Mouse (Mus musculus) intestine, embryonic 16.5 days (tissue): ENCODE data around the gene Asb13. TPM values are rescaled to one million over a fixed set of nuclear protein-coding genes. Genes with fewer than 3 reads are reported as not detected.

Source experiments
- ATAC-seq: fragments of 200-750 bp; cut with Nextera tagmentation; 2 replicates; pipeline ENCODE4 v1.8.0; 2017; ENCODE audit warnings: moderate TSS enrichment, moderate library complexity
- H3K27ac ChIP-seq: fragments of 300-500 bp; sonication (generic); 2 replicates; pipeline ENCODE4 v1.5.1; 2014; ENCODE audit warnings: mild to moderate bottlenecking, low read length
- H3K27me3 ChIP-seq: fragments of 300-500 bp; sonication (generic); replicated peaks from 2 replicates; pipeline ENCODE4 v1.6.1; 2014; ENCODE audit warnings: low read length, control low read depth, mixed read lengths; ENCODE audit not compliant: control insufficient read depth, insufficient read depth
- H3K36me3 ChIP-seq: fragments of 300-500 bp; sonication (generic); 2 replicates; pipeline ENCODE4 v1.6.1; 2014; ENCODE audit warnings: low read length, control low read depth; ENCODE audit not compliant: control insufficient read depth, insufficient read depth
- H3K4me1 ChIP-seq: fragments of 300-500 bp; sonication (generic); 2 replicates; pipeline ENCODE4 v1.6.1; 2014; ENCODE audit warnings: low read length, control low read depth, mixed read lengths; ENCODE audit not compliant: control insufficient read depth, insufficient read depth
- H3K4me2 ChIP-seq: fragments of 300-500 bp; sonication (generic); 2 replicates; pipeline ENCODE4 v1.6.1; 2014; ENCODE audit warnings: low read depth, low read length, control low read depth
- H3K4me3 ChIP-seq: fragments of 300-500 bp; sonication (generic); 2 replicates; pipeline ENCODE4 v1.5.1; 2014; ENCODE audit warnings: mild to moderate bottlenecking, low read length
- H3K9ac ChIP-seq: fragments of 300-500 bp; sonication (generic); 2 replicates; pipeline ENCODE4 v1.6.1; 2014; ENCODE audit warnings: low read depth, low read length
- H3K9me3 ChIP-seq: fragments of 300-500 bp; sonication (generic); 2 replicates; pipeline ENCODE4 v1.6.1; 2016; ENCODE audit warnings: low read length, control low read depth; ENCODE audit not compliant: control insufficient read depth
- WGBS: fragments of 180-500 bp; shearing (Covaris S2); extraction: QIAGEN DNeasy Blood & Tissue Kit; methylation state at CpG from one replicate; pipeline ENCODE4 v1.1.7; 2014; 5-methylcytosine and 5-hydroxymethylcytosine counted together
- polyA plus RNA-seq: library from polyadenylated mRNA; unstranded; fragments of >200 nt; fragmentation: Nextera tagmentation; extraction: Ambion mirVana; gene quantifications from 2 replicates; pipeline ENCODE4 v1.2.1, GENCODE M21; 2015

Gene Asb13
- polyA plus RNA-seq, 1 experiment from 2014 or later = 6.8 TPM

DNA sequence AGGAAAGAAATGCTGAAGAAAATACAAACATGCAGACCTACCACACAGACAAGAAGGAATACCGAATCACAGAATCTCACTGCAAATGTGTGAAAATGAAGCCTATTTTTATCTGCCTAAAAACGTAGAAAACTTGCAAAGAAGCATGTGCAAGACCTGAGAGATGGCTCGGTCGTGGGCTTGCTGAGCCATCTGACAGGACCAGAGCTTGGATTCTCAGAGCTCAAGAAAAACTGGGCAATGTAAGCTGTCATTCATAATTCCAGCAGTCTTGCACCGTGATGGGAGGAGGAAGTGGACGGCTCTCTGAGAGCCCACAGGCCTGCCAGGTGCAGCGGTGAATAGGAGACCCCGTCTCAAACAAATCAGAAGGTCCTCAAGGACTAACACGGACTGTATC is 1.3 kb upstream of the Asb13 start:
- H3K27ac ChIP-seq = no peak overlapping the region
- H3K27me3 ChIP-seq = no peaks in the 10 kb centered on the region
- H3K9me3 ChIP-seq = no peaks in the 10 kb centered on the region
- no peak for ATAC-seq
- 0 out of 2 replicates have a peak, but pooled peaks cover 2% of the 10 kb centered on the region for H3K4me1 ChIP-seq
- H3K9ac ChIP-seq = no peak overlapping the region
- H3K36me3 ChIP-seq = no peaks in the 10 kb centered on the region
- H3K4me2 ChIP-seq = no peak overlapping the region
- no peak overlapping the region for H3K4me3 ChIP-seq
- 86% methylated on average over 9 of the region's 9 CpGs for WGBS

- Histone ChIP-seq H3K4me1 (0 out of 2 replicates have a peak, but pooled peaks cover 2% of the 10 kb centered on the region), H3K4me2 (no peak overlapping the region), H3K36me3 (no peaks in the 10 kb centered on the region), H3K27ac (no peak overlapping the region), H3K9ac (no peak overlapping the region), H3K4me3 (no peak overlapping the region), H3K27me3 (no peaks in the 10 kb centered on the region), H3K9me3 (no peaks in the 10 kb centered on the region)
- no peak for ATAC-seq
- 37% methylated on average over 6 of the region's 6 CpGs for WGBS
Observed at GRCm38 (mm10) chr13:3633131-3633530, 701 bp upstream of the Asb13 start.

DNA sequence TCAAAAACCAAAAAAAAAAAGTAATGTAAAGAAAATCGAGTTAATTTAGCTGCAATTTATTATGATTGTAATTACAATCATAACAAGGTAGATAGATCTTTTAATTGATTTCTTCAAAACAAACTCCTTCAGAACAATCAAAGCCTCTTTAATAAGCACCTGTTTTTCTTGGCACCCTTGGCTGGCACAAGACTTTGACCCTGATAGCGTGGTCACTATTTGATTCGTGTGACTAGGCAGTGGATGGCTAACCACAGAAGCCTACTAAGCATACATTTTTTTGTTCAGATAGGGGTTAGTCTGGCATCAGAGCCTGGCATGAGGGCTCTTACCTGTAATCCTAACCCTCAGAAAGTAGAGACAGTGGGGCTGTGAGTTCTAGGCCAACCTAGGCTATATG is 1.2 kb downstream of the Asb13 start:
- ATAC-seq = no peak
- H3K9me3 ChIP-seq = no peaks in the 10 kb centered on the region
- WGBS = 93% methylated on average over 3 of the region's 3 CpGs

DNA sequence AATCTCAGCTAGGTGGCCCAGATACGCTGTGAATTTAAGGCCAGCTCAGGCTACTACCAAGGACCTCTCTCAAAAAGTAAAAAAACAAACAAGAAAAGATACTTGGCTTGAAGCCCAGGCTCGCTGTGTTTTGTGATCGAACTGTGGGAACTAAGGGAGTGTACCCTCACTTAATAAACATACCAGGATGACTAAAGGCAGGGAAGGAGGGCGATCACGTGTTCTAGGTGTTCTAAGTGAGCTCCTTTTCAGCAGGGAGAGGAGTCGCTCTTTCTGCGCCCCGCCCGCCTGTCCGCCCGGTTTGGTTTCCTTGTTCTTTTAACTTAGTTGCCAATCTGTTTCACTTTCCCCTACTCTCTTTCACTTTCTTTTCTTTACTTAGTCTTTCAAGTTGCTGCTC is 3.0 kb downstream of the Asb13 start:
- Histone ChIP-seq H3K36me3 (0 out of 2 replicates have a peak, but pooled peaks cover 3% of the 10 kb centered on the region), H3K4me1 (0 out of 2 replicates have a peak, but pooled peaks cover 2% of the 10 kb centered on the region), H3K4me2 (peak overlapping the region; percentile 22; the same call in 1 of the 2 replicates), H3K27me3 (no peaks in the 10 kb centered on the region), H3K27ac (no peak overlapping the region; the same call in 1 of the 2 replicates), H3K9me3 (no peaks in the 10 kb centered on the region), H3K9ac (peak overlapping the region; percentile 48), H3K4me3 (peak overlapping the region; percentile 16)
- ATAC-seq = peak; percentile 65
- 47% methylated on average over 11 of the region's 11 CpGs for WGBS

More for the DNA sequence above, 1.2 kb downstream of the Asb13 start:
- Histone ChIP-seq H3K4me1 (0 out of 2 replicates have a peak, but pooled peaks cover 2% of the 10 kb centered on the region), H3K4me2 (no peak overlapping the region), H3K4me3 (no peak overlapping the region), H3K36me3 (no peaks in the 10 kb centered on the region), H3K9ac (no peak overlapping the region), H3K27ac (no peak overlapping the region), H3K27me3 (no peaks in the 10 kb centered on the region)

DNA sequence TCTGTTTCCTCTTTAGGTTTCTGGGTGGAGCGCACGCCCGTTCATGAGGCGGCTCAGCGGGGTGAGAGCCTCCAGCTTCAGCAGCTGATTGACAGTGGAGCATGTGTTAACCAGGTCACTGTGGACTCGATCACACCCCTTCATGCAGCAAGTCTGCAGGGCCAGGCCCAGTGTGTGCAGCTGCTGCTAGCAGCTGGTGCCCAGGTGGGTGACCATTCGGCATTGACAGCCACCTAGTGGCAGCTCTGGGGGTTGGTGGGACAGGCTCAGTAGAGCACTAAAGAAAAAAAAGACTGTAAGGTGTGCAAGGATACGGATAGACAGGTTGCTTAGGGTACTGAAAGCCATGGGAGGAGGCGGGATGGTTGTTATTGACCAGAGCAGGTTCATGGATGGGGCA is 8.2 kb downstream of the Asb13 start:
- Histone ChIP-seq H3K4me1 (no peaks in the 10 kb centered on the region), H3K9me3 (no peaks in the 10 kb centered on the region), H3K27ac (no peak overlapping the region), H3K4me3 (no peak overlapping the region), H3K9ac (no peak overlapping the region), H3K27me3 (no peaks in the 10 kb centered on the region), H3K4me2 (no peak overlapping the region), H3K36me3 (0 out of 2 replicates have a peak, but pooled peaks cover 3% of the 10 kb centered on the region)
- ATAC-seq = peak; percentile 39
- 71% methylated on average over 9 of the region's 9 CpGs for WGBS

DNA sequence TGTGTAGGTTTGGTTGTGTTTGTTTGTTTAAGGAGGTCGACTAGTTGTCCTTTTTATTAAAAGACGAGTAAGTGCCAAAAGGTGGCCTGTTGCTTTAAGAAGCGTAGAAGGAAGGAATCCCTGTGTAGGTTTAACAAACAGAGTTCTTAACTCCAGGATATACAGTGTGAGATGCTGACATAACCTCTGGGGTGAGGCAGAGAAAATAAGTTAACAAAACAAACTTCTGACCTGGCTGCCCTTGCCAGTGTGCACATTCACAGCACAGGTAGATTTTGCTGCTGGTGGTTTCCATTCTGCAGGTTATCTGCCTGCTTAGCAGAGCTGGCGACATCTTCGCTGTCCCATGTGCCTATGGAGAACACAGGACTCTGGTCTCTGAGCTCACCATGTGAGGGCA is 8.7 kb downstream of the Asb13 start:
- Histone ChIP-seq H3K36me3 (0 out of 2 replicates have a peak, but pooled peaks cover 3% of the 10 kb centered on the region), H3K27ac (no peak overlapping the region), H3K27me3 (no peaks in the 10 kb centered on the region), H3K9ac (no peak overlapping the region), H3K4me3 (no peak overlapping the region), H3K9me3 (no peaks in the 10 kb centered on the region), H3K4me2 (no peak overlapping the region), H3K4me1 (no peaks in the 10 kb centered on the region)
- ATAC-seq = no peak
- 81% methylated on average over 5 of the region's 5 CpGs for WGBS

DNA sequence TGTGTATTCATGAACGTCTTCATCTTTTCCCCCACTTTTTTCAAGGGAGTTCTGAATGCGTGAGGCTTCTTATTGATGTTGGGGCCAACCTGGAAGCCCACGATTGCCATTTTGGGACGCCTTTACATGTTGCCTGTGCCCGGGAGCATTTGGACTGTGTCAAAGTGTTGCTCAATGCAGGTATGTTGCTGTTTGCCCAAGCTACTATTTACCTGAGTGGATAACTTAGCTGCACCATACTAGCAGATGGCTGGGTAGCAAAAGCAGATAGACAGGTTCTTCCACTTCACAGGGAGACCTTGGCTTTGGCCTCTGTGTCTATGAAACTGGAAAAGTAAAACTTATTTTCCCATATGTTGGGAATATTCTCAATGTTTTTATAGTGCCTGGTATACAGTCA is 11.0 kb downstream of the Asb13 start:
- Histone ChIP-seq H3K27ac (0 out of 2 replicates have a peak overlapping the region, but pooled peaks have one; percentile 9), H3K9me3 (no peaks in the 10 kb centered on the region), H3K4me2 (no peak overlapping the region), H3K9ac (no peak overlapping the region), H3K4me1 (no peaks in the 10 kb centered on the region), H3K4me3 (no peak overlapping the region), H3K36me3 (0 out of 2 replicates have a peak, but pooled peaks cover 3% of the 10 kb centered on the region), H3K27me3 (no peaks in the 10 kb centered on the region)
- peak; percentile 78 for ATAC-seq
- WGBS = 68% methylated on average over 5 of the region's 5 CpGs

GRCm38 (mm10) chr13:3645919-3646318 is 12.1 kb downstream of the Asb13 start:
- H3K4me2 ChIP-seq = no peak overlapping the region

GRCm38 (mm10) chr13:3646566-3646965 is 12.7 kb downstream of the Asb13 start:
- WGBS = 71% methylated on average over 7 of the region's 7 CpGs
- peak; percentile 41 for ATAC-seq
- H3K4me1 ChIP-seq = no peaks in the 10 kb centered on the region
- H3K9me3 ChIP-seq = no peaks in the 10 kb centered on the region
- no peak overlapping the region for H3K9ac ChIP-seq
- no peak overlapping the region for H3K4me3 ChIP-seq
- no peak overlapping the region for H3K4me2 ChIP-seq
- H3K36me3 ChIP-seq = no peaks in the 10 kb centered on the region
- H3K27ac ChIP-seq = peak overlapping the region; percentile 65; the same call in 1 of the 2 replicates
- H3K27me3 ChIP-seq = no peaks in the 10 kb centered on the region

More at GRCm38 (mm10) chr13:3645919-3646318, 12.1 kb downstream of the Asb13 start:
- WGBS = 60% methylated on average over 3 of the region's 3 CpGs
- no peak overlapping the region for H3K9ac ChIP-seq
- H3K36me3 ChIP-seq = no peaks in the 10 kb centered on the region
- H3K4me3 ChIP-seq = no peak overlapping the region
- peak overlapping the region; percentile 68 for H3K27ac ChIP-seq
- ATAC-seq = peak; percentile 71
- no peaks in the 10 kb centered on the region for H3K4me1 ChIP-seq
- no peaks in the 10 kb centered on the region for H3K27me3 ChIP-seq
- H3K9me3 ChIP-seq = no peaks in the 10 kb centered on the region

DNA sequence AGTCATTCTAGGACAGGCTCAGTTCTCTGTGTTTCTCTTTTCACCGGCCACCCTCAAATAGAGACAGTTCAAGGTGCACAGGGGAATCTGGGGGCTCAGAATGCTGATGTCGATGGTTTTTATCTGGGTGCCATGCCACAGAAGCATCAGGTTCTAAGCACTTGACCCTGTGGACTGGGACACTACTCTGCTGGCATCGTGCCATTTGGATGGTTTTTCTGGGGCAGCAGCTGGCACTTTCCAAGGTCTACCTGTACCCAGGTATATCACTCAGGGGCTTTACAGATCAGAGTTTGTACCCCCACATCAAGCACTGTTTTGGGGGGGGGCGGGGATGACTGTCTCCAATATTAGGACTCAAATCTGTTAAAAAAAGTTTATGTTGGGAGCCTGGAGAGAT is 16.7 kb downstream of the Asb13 start:
- no peak overlapping the region for H3K4me2 ChIP-seq
- no peak for ATAC-seq
- H3K4me3 ChIP-seq = no peak overlapping the region
- 92% methylated on average over 4 of the region's 4 CpGs for WGBS
- H3K27ac ChIP-seq = no peak overlapping the region
- H3K36me3 ChIP-seq = no peaks in the 10 kb centered on the region
- H3K27me3 ChIP-seq = no peaks in the 10 kb centered on the region
- no peaks in the 10 kb centered on the region for H3K9me3 ChIP-seq
- H3K4me1 ChIP-seq = no peaks in the 10 kb centered on the region
- H3K9ac ChIP-seq = no peak overlapping the region
